Mouse (Mus musculus): ENCODE results near the gene Cnksr1. TPM values are rescaled to one million over a fixed set of nuclear protein-coding genes. Genes with fewer than 3 reads are reported as not detected.

The Cnksr1 gene
- total and polyA plus RNA-seq, 2 experiments from 2014 or later, result 0.27 to 0.28 TPM

- WGBS, result under 1% methylated on average over 86 of the region's 91 CpGs
- H3K4me3 ChIP-seq (ENCODE audit: low read depth, low read length), result peak overlapping the region; percentile 55
- H3K9me3 ChIP-seq (ENCODE audit: low read length), result no peaks in the 10 kb centered on the region
- H3K9ac ChIP-seq (replicated peaks; ENCODE audit: low read length, poor library complexity, severe bottlenecking), result peak overlapping the region; percentile 66
- no peak for TF ChIP-seq CTCF (IDR thresholded peaks at IDR 0.05)
- H3K4me2 ChIP-seq (ENCODE audit: low read depth, low read length, poor library complexity, severe bottlenecking), result peak overlapping the region; percentile 77
- H3K27ac ChIP-seq (ENCODE audit: low read depth, low read length), result peak overlapping the region; percentile 78
- 0 out of 2 replicates have a peak, but pooled peaks cover 7% of the 10 kb centered on the region for H3K4me1 ChIP-seq (ENCODE audit: insufficient read depth, low read length)
- DNase-seq (ENCODE audit: low spot score) (peak; percentile 79), ATAC-seq (ENCODE audit: low FRiP score) (peak; percentile 63)
- no peaks in the 10 kb centered on the region for H3K36me3 ChIP-seq (ENCODE audit: insufficient read depth, low read length)
- peaks cover 41% of the 10 kb centered on the region for H3K27me3 ChIP-seq (ENCODE audit: insufficient read depth, low read length)
Observed at GRCm38 (mm10) chr4:134251241-134252130, 13.3 kb upstream of the Cnksr1 start.

GRCm38 (mm10) chr4:134250930-134251240 lies 12.7 kb upstream of the Cnksr1 start:
- no peak for ATAC-seq (ENCODE audit: low FRiP score)
- DNase-seq (ENCODE audit: low spot score), result no peak
- H3K4me2 ChIP-seq (ENCODE audit: low read depth, low read length, poor library complexity, severe bottlenecking), result peak overlapping the region; percentile 77
- 5% methylated on average over 10 of the region's 10 CpGs for WGBS
- peaks cover 41% of the 10 kb centered on the region for H3K27me3 ChIP-seq (ENCODE audit: insufficient read depth, low read length)
- TF ChIP-seq CTCF (IDR thresholded peaks at IDR 0.05), result no peak
- H3K4me1 ChIP-seq (ENCODE audit: insufficient read depth, low read length), result 0 out of 2 replicates have a peak, but pooled peaks cover 7% of the 10 kb centered on the region
- H3K9ac ChIP-seq (replicated peaks; ENCODE audit: low read length, poor library complexity, severe bottlenecking), result peak overlapping the region; percentile 66; the same call in 1 of the 2 replicates
- H3K27ac ChIP-seq (ENCODE audit: low read depth, low read length), result peak overlapping the region; percentile 78
- no peaks in the 10 kb centered on the region for H3K36me3 ChIP-seq (ENCODE audit: insufficient read depth, low read length)
- H3K4me3 ChIP-seq (ENCODE audit: low read depth, low read length), result peak overlapping the region; percentile 55
- no peaks in the 10 kb centered on the region for H3K9me3 ChIP-seq (ENCODE audit: low read length)

DNA sequence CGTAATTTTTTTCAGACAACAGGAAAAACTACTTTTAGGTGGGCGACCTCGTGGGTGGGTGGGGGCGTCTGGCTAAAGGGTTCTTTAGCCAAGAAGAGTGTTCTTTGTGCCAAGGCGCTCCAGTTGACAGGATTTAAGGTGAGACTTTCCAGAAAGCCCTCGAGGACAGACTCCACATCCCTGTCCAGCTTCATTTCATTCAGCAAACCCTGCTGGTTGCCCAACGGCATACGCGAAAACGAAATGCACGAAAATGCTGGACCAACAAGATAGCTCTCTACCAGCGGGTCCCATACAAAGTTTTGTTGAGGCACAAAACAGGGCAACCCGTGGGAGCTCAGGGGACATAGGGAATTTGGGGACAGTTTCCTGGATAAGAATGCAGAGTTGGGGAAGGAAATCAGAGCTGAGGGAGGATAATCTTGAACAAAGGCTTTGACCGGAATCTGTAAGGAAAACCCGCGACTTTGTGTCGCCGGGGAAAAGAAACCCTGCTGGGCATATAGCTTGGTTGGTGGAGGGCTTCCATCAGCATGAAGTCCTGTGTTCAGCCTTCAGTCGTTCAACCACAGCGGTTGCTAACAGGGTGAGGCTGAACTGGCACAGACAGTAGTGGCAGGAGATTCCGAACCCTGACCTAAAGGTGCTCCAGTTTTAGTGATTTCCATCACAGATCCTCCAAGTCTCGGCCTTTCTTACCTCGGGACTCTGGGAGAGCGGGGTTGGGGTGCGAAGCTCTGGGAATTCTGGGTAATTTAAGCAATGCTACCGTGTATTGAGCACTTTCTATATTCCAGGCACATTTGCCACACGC lies 12.1 kb upstream of the Cnksr1 start:
- Histone ChIP-seq H3K36me3 (ENCODE audit: insufficient read depth, low read length) (no peaks in the 10 kb centered on the region), H3K4me3 (ENCODE audit: low read depth, low read length) (peak overlapping the region; percentile 55), H3K27me3 (ENCODE audit: insufficient read depth, low read length) (peaks cover 38% of the 10 kb centered on the region), H3K9ac (replicated peaks; ENCODE audit: low read length, poor library complexity, severe bottlenecking) (peak overlapping the region; percentile 66; the same call in 1 of the 2 replicates), H3K4me1 (ENCODE audit: insufficient read depth, low read length) (0 out of 2 replicates have a peak, but pooled peaks cover 7% of the 10 kb centered on the region), H3K4me2 (ENCODE audit: low read depth, low read length, poor library complexity, severe bottlenecking) (peak overlapping the region; percentile 77), H3K9me3 (ENCODE audit: low read length) (no peaks in the 10 kb centered on the region), H3K27ac (ENCODE audit: low read depth, low read length) (no peak overlapping the region)
- ATAC-seq (ENCODE audit: low FRiP score) (no peak), DNase-seq (ENCODE audit: low spot score) (no peak)
- no peak for TF ChIP-seq CTCF (IDR thresholded peaks at IDR 0.05)
- 6% methylated on average over 27 of the region's 27 CpGs for WGBS

- ATAC-seq (ENCODE audit: low FRiP score) (no peak), DNase-seq (ENCODE audit: low spot score) (peak; percentile 65)
- Histone ChIP-seq H3K4me1 (ENCODE audit: insufficient read depth, low read length) (peaks cover 8% of the 10 kb centered on the region; the same call in 1 of the 2 replicates), H3K9ac (replicated peaks; ENCODE audit: low read length, poor library complexity, severe bottlenecking) (peak overlapping the region; percentile 40), H3K27ac (ENCODE audit: low read depth, low read length) (no peak overlapping the region), H3K36me3 (ENCODE audit: insufficient read depth, low read length) (no peaks in the 10 kb centered on the region), H3K27me3 (ENCODE audit: insufficient read depth, low read length) (peaks cover 33% of the 10 kb centered on the region), H3K4me3 (ENCODE audit: low read depth, low read length) (peak overlapping the region; percentile 55), H3K9me3 (ENCODE audit: low read length) (no peaks in the 10 kb centered on the region), H3K4me2 (ENCODE audit: low read depth, low read length, poor library complexity, severe bottlenecking) (peak overlapping the region; percentile 77)
- TF ChIP-seq CTCF (IDR thresholded peaks at IDR 0.05), result peak; percentile 96
- WGBS, result 2% methylated on average over 30 of the region's 30 CpGs
Observed at GRCm38 (mm10) chr4:134249651-134250050, 11.5 kb upstream of the Cnksr1 start.

DNA sequence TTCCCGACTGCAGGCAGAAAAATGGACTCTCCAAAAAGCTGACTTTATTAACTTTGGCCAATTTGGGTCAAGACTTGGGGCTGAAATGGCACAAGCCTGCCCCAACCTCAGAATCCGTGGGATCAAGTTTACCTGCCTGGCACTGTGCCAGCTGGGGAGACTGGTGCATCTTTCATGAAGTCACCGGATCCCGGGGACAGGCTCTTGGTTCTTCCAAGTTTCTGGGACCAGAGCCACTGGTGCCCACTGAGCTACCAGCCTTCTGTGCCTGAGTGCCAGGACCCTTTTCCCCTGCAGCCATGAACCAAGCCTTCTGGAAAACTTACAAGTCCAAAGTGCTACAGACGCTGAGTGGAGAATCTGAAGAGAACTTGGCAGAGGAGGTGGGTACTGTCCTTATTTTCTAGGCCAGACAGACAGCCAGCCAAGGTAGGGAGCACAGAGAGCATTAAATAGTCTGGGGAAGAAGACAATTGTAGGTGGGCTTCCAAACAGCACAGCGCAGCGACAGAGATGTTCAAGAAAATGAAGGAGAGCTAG lies 8.6 kb upstream of the Cnksr1 start, which contains the start of gene Gm30191:
Gene Gm30191, plus strand, starts transcription at position 217 of the 540 bp plus-strand sequence.
- peak within 1 kb of the TSS; percentile 67 for H3K4me3 ChIP-seq (ENCODE audit: low read depth, low read length)
- no peaks in the 10 kb centered on the region for H3K9me3 ChIP-seq (ENCODE audit: low read length)
- DNase-seq (ENCODE audit: low spot score) (peak; percentile 30), ATAC-seq (ENCODE audit: low FRiP score) (no peak)
- H3K4me2 ChIP-seq (ENCODE audit: low read depth, low read length, poor library complexity, severe bottlenecking), result peak within 1 kb of the TSS; percentile 97
- H3K27me3 ChIP-seq (ENCODE audit: insufficient read depth, low read length), result peaks cover 18% of the 10 kb centered on the region
- no peak for TF ChIP-seq CTCF (IDR thresholded peaks at IDR 0.05)
- H3K4me1 ChIP-seq (ENCODE audit: insufficient read depth, low read length), result peaks cover 12% of the 10 kb centered on the region; the same call in 1 of the 2 replicates
- 72% methylated on average over 7 of the region's 7 CpGs for WGBS
- no peak within 1 kb of the TSS for H3K9ac ChIP-seq (replicated peaks; ENCODE audit: low read length, poor library complexity, severe bottlenecking)
- no peaks in the 10 kb centered on the region for H3K36me3 ChIP-seq (ENCODE audit: insufficient read depth, low read length)
- no peak within 1 kb of the TSS for H3K27ac ChIP-seq (ENCODE audit: low read depth, low read length)

All from midbrain, postnatal 0 days (tissue).